Mouse (Mus musculus) thymus, postnatal 0 days (tissue): ENCODE results near the gene Olfr20. TPM values are rescaled to one million over a fixed set of nuclear protein-coding genes. Genes with fewer than 3 reads are reported as not detected.
"Not testable (repeated sequence)": the region's sequence is repeated elsewhere in the genome, so short reads cannot be mapped to it uniquely, and the experiment has no call there.

Experiments used
- DNase-seq: peaks from one replicate; pipeline ENCODE4 v3.0.0-alpha.2; 2015; ENCODE audit warnings: low spot score
- polyA plus RNA-seq: library from polyadenylated mRNA; unstranded; fragments of >200 nt; fragmentation: Nextera tagmentation; extraction: Ambion mirVana; gene quantifications from 2 replicates; pipeline ENCODE4 v1.2.1, GENCODE M21; 2015

Gene Olfr20
- not detected in 2 replicates for polyA plus RNA-seq

DNA sequence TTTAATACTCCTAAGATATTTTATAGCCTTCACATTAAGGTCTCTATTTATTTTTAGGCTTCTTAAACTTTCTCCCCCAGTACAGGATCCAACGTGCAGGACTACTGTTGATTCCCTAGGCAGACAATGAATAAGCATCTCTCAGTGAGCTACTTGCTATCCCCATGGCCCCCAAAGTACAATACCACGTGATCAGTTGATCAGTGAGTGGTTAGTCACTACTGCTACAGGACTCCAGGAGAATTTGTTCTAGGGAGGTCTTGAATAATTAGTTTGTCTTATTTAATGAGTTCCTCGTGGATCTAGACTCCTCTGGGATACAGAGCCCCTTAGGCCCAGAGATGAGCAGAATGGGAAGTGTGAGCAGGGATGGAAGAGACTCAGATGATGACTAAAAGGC is at the start of gene Olfr20:
Gene Olfr20 (plus strand): TSS at position 301 of the 400 bp plus-strand sequence.
- DNase-seq = no peak

- DNase-seq = no peak
Measured at GRCm38 (mm10) chr11:73303123-73303522, 47.5 kb upstream of the Olfr20 start.

DNA sequence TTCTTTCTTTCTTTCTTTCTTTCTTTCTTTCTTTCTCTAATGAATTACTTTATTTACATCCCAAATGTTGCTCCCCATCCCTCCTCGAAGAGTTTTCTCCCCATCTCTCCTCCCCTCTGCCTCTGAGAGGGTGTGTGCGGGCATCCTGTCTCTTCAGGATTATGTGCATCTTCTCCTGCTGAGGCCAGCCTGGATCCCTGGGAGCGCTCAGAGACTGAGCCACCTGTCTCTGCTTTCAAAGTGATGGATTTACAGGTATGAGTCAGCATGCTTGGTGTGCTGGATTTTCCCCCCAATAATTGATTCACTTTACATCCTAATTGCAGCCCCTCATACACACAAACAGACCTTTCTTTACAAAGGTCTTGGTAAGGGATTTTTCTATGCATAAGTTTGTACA is 34.6 kb upstream of the Olfr20 start:
- no peak for DNase-seq

- DNase-seq = not testable (repeated sequence)
Measured at GRCm38 (mm10) chr11:73318581-73318980, 32.0 kb upstream of the Olfr20 start.

DNA sequence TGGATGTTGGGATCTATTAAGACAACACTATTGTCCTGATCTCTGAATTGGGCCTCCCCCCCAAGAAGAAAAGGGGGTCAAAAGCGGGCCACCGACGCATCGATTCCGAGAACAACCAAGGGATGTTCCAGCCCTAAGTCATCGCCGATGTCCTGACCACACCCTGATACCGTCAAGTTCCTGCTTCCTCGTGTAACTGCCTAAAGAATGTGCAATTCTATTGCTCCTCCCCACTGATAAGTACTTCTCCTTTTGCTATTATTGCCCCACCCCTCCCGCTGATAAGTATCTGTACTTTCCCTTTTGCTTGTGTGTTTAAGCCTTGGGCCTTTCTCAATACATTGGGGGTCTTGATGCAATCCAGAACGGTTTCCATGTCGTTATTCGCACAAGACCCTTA is 29.5 kb upstream of the Olfr20 start:
- not testable (repeated sequence) for DNase-seq

DNA sequence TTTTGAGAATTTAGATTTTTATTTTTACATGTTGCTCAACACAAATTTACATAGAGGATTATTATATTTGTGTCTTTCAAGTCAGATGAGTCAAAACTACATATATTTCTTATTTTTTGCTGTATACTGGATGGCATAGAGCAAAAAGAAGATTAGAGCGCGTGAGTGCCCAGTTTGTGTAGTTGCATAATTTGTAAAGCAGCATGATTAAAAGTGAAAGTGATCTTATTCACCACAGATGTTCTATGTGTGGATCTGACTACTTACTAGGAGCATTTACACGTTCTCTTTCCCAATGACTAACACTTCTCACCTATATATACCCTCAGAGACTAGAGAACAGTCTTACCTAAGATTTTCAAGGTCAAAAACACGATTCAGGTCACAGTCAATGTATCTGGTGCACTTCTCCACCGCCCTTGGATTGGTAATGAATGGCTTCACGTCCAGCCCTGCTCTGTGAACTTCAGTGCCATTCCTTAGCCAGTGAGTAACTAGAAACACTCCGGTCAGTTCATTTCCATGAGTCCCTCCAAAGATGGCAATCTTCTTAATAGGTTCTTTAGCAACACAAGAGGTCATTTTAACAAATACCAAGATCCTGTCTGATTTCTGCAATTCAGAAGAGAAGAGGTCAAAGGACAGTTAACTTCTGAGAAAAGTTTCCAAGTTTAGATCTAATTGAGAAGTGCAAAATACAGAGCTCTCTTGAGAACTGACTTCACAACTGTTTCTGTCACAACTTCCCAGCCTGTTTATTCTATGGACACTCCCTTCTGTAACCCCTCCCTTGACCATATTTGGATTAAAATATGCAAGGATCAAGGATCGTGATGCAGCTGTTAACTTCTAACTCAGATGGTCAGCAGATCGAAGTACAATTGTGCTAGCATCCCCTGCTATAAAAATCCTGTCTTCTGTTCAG is 26.4 kb upstream of the Olfr20 start:
- DNase-seq = no peak

DNA sequence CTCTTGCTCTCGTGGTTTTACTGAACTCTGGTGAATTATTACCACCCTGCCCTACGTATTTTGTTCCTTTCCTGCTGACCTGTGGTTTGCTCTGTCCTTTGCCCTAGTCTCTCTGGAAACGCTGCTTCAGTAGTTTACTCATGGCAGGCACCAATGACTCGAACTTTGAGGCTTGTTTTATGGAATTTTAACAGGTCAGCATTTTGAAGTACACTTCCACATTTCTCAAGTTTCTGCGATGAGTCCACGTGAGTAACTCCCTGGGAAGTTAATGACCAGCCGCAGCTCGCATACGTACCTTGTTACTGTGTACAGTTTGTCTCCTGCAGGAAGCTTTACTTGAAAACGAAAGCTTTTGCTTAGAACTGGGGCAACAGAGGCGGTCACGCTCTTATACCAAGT is 24.1 kb upstream of the Olfr20 start:
- no peak for DNase-seq

DNA sequence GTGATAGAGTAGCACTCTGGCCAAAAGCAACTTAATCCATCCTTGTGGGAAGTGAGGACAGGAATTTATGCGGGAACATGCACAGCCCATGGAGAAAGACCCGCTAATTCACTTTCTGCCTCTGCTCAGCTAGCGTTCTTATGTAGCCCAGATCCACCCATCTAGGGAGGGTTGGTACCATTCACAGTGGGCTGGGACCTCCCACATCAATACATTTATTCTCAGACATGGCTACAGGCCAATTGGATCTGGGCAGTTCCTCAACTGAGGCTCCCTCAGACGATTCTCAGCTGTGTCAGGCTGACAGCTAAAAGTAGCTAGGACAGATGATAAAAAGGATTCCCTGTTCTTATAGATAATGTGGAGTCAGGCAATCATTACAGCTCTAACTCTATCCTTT is 23.2 kb upstream of the Olfr20 start:
- no peak for DNase-seq

DNA sequence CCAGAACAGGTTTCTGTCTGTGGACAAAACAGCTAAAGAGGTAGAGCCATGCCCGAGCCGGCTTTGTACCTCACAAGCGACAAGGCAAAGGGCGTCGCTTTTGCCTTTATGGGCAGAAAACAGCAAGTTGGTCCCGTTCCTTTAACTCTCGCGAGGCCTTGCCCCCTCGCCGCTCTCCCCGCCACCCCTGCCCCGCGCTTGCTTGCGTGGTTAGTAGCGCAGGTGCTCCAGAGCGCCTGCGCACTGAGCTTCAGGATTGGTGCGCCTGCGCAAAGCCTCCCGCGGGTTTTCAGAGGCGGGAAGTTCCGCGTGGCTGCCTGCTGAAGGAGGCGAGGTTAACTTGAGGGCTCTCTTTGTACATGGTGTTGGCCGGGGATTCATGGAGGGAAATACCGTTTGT is 21.1 kb upstream of the Olfr20 start, which contains the start of the genes Aspa, Gm49340 and Spata22:
Gene Aspa (minus strand): TSS at position 155 of the 400 bp plus-strand sequence.
Gene Gm49340 (plus strand): TSS at position 300 of the 400 bp plus-strand sequence.
Gene Spata22 (plus strand): TSS at position 300 of the 400 bp plus-strand sequence.
- no peak for DNase-seq

GRCm38 (mm10) chr11:73333357-73333756 is 17.2 kb upstream of the Olfr20 start:
- no peak for DNase-seq

DNA sequence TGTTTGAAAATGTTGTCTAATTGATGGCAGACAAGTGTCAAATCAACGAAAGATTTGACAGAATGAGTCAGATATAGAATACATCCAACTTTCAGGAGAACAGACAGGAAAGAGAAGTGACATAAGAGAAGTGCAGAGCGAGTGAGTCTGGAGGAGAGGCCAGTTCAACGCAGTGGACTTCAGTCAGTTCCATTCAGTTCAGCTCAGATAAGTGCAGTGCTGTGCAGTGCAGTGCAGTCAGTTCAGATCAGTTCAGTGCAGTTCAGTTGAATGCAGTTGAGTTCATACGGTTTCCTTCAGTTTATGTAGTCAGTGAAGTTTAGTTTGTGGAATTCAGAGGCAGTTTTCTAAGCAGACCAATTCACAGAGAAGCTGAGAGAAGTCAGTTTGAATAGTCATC is 13.7 kb upstream of the Olfr20 start:
- DNase-seq = no peak

DNA sequence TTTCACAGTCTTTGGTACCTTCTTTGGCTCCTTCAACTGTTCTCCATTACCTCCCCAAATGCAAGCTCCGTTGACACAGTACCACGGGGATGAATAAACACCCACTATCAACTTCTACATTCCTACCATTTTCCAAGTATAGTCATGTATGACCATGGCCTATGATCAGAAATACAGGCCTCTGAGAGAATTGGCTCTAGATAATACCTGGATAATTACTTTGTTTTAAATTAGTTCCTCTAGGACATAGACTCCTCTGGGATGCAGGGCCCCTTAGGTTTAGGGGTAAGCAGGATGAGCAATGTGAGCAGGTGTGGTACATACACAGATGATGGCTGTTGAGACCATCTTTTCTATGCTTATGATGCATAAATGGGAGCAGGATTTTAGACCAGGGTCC is 20.4 kb downstream of the Olfr20 start, which contains the start of gene Olfr376:
Gene Olfr376 (plus strand): TSS at position 301 of the 400 bp plus-strand sequence.
- DNase-seq = no peak

DNA sequence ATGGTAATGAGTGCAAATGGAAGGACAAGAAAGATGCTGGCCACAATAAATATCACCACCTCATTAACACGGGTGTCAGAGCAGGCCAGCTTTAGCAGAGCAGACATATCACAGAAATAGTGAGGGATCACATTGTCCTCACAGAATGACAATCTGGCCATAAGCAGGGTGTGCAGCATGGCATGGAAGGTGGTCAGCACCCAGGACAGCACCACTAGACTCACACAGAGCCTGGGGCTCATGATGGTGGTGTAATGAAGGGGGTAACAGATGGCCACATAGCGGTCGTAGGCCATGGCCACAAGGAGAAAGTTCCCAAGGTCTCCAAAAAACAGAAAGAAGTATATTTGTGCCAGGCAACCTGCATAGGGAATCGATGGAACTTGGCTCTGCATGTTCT is 44.8 kb downstream of the Olfr20 start:
- no peak for DNase-seq

GRCm38 (mm10) chr11:73399514-73399913 is 48.9 kb downstream of the Olfr20 start, which contains the start of gene Olfr1:
TSS of gene Olfr1 (minus strand) at chr11:73399614.
- DNase-seq = no peak

Other genes starting within 250 kb of the Olfr20 start
- gene Haspin, start 212.5 kb upstream of the Olfr20 start, polyA plus RNA-seq = 19.7 and 22.0 TPM in 2 replicates
- gene P2rx5, start 190.4 kb upstream of the Olfr20 start, polyA plus RNA-seq = 0.33 and 0.51 TPM in 2 replicates
- gene Emc6, start 173.7 kb upstream of the Olfr20 start, polyA plus RNA-seq = 156 and 166 TPM in 2 replicates
- gene Tax1bp3, start 173.7 kb upstream of the Olfr20 start, polyA plus RNA-seq = 116 and 119 TPM in 2 replicates
- gene Ctns, start 151.7 kb upstream of the Olfr20 start, polyA plus RNA-seq = 13.2 and 13.9 TPM in 2 replicates
- gene Shpk, start 151.3 kb upstream of the Olfr20 start, polyA plus RNA-seq = 2.2 and 2.8 TPM in 2 replicates
- not detected in 2 replicates for gene Trpv1, start 116.5 kb upstream of the Olfr20 start, polyA plus RNA-seq
- 0.04 TPM in 2 replicates for gene Trpv3, start 83.4 kb upstream of the Olfr20 start, polyA plus RNA-seq
- gene Aspa, start 21.2 kb upstream of the Olfr20 start, polyA plus RNA-seq = 0.62 and 0.96 TPM in 2 replicates
- gene Gm49340, start 21.0 kb upstream of the Olfr20 start, polyA plus RNA-seq = not detected in 2 replicates
- not detected in 2 replicates for gene Spata22, start 21.0 kb upstream of the Olfr20 start, polyA plus RNA-seq
- gene Olfr376, start 20.5 kb downstream of the Olfr20 start, polyA plus RNA-seq = not detected in 2 replicates
- not detected in 2 replicates for gene Olfr1, start 48.8 kb downstream of the Olfr20 start, polyA plus RNA-seq
- not detected in 2 replicates for gene Olfr378, start 77.7 kb downstream of the Olfr20 start, polyA plus RNA-seq
- gene Olfr380, start 106.7 kb downstream of the Olfr20 start, polyA plus RNA-seq = not detected in 2 replicates
- not detected in 2 replicates for gene Olfr381, start 140.8 kb downstream of the Olfr20 start, polyA plus RNA-seq
- not detected in 2 replicates for gene Olfr382, start 166.4 kb downstream of the Olfr20 start, polyA plus RNA-seq
- not detected in 2 replicates for gene Olfr385, start 242.2 kb downstream of the Olfr20 start, polyA plus RNA-seq
- not detected in 2 replicates for gene Olfr384, start 247.8 kb downstream of the Olfr20 start, polyA plus RNA-seq